Mouse (Mus musculus) kidney, embryonic 16.5 days (tissue): ENCODE results near the gene Gm44511. TPM values are rescaled to one million over a fixed set of nuclear protein-coding genes. Genes with fewer than 3 reads are reported as not detected.
"Not testable (repeated sequence)": the region's sequence is repeated elsewhere in the genome, so short reads cannot be mapped to it uniquely, and the experiment has no call there.

Experiments used
- ATAC-seq: fragments of 200-750 bp; cut with Nextera tagmentation; 2 replicates; pipeline ENCODE4 v1.8.0; 2017; ENCODE audit warnings: moderate TSS enrichment; ENCODE audit not compliant: low FRiP score, low TSS enrichment
- H3K27ac ChIP-seq: fragments of 300-500 bp; sonication (generic); 2 replicates; pipeline ENCODE4 v1.5.1; 2014; ENCODE audit warnings: low read length
- H3K27me3 ChIP-seq: fragments of 300-500 bp; sonication (generic); 2 replicates; pipeline ENCODE4 v1.6.1; 2014; ENCODE audit warnings: low read length, control low read depth, mixed read lengths; ENCODE audit not compliant: insufficient read depth
- H3K36me3 ChIP-seq: fragments of 300-500 bp; sonication (generic); 2 replicates; pipeline ENCODE4 v1.6.1; 2014; ENCODE audit warnings: low read length, control low read depth, mixed read lengths; ENCODE audit not compliant: insufficient read depth
- H3K4me1 ChIP-seq: fragments of 300-500 bp; sonication (generic); 2 replicates; pipeline ENCODE4 v1.6.1; 2014; ENCODE audit warnings: low read length, control low read depth, mixed read lengths; ENCODE audit not compliant: insufficient read depth
- H3K4me2 ChIP-seq: fragments of 300-500 bp; sonication (generic); replicated peaks from 2 replicates; pipeline ENCODE4 v1.6.1; 2014; ENCODE audit warnings: low read depth, low read length
- H3K4me3 ChIP-seq: fragments of 300-500 bp; sonication (generic); 2 replicates; pipeline ENCODE4 v1.5.1; 2014; ENCODE audit warnings: mild to moderate bottlenecking, low read length
- H3K9ac ChIP-seq: fragments of 300-500 bp; sonication (generic); replicated peaks from 2 replicates; pipeline ENCODE4 v1.6.1; 2014; ENCODE audit warnings: low read length
- H3K9me3 ChIP-seq: fragments of 300-500 bp; sonication (generic); 2 replicates; pipeline ENCODE4 v1.6.1; 2016; ENCODE audit warnings: low read length, control low read depth
- whole genome bisulfite sequencing: fragments of 180-500 bp; shearing (Covaris S2); extraction: QIAGEN DNeasy Blood & Tissue Kit; methylation state at CpG from one replicate; pipeline ENCODE4 v1.1.7; 2014; 5-methylcytosine and 5-hydroxymethylcytosine counted together
- polyA plus RNA-seq: library from polyadenylated mRNA; unstranded; fragments of >200 nt; fragmentation: Nextera tagmentation; extraction: Ambion mirVana; gene quantifications from 2 replicates; pipeline ENCODE4 v1.2.1, GENCODE M21; 2015

The Gm44511 gene
- polyA plus RNA-seq, 1 experiment from 2014 or later = not detected

GRCm38 (mm10) chr6:128802999-128803857 is 22.9 kb downstream of the Gm44511 start:
- H3K9me3 ChIP-seq = no peaks in the 10 kb centered on the region
- WGBS = 6% methylated on average over 26 of the region's 26 CpGs
- H3K36me3 ChIP-seq = no peaks in the 10 kb centered on the region
- peak overlapping the region; percentile 71 for H3K9ac ChIP-seq
- H3K27me3 ChIP-seq = no peaks in the 10 kb centered on the region
- H3K4me3 ChIP-seq = peak overlapping the region; percentile 63
- ATAC-seq = peak; percentile 96
- H3K4me1 ChIP-seq = peaks cover 5% of the 10 kb centered on the region
- peak overlapping the region; percentile 72 for H3K4me2 ChIP-seq
- H3K27ac ChIP-seq = no peak overlapping the region

GRCm38 (mm10) chr6:128802557-128802956 is 23.6 kb downstream of the Gm44511 start:
- Histone ChIP-seq H3K36me3 (no peaks in the 10 kb centered on the region), H3K4me2 (peak overlapping the region; percentile 72), H3K9me3 (no peaks in the 10 kb centered on the region), H3K27me3 (no peaks in the 10 kb centered on the region), H3K4me1 (peaks cover 11% of the 10 kb centered on the region), H3K27ac (peak overlapping the region; percentile 54; the same call in 1 of the 2 replicates), H3K4me3 (peak overlapping the region; percentile 63), H3K9ac (peak overlapping the region; percentile 71)
- WGBS = 11% methylated on average over 10 of the region's 10 CpGs
- peak; percentile 44 for ATAC-seq

DNA sequence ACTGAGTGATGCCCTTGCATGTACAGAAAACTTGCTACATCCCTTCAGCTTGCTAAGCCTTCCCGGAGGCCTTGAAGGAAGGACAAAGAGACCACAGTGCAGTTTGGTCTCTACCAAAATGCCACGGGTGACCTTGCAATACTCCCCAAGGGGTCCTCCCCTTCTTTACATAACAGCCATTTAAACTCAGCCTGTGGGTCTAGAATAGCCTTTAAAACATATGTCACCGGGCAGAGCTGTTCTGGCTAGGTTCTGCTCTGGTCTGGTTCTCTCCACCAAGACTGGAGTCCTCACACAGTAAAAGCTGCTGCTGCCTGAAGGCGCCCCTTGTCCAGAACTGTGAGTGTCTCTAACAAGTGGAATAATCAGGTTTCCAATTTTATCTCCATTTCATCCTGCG is 25.4 kb downstream of the Gm44511 start:
- not testable (repeated sequence) for H3K27ac ChIP-seq, ATAC-seq, H3K27me3 ChIP-seq, H3K4me2 ChIP-seq, H3K9ac ChIP-seq, H3K9me3 ChIP-seq, H3K4me3 ChIP-seq, H3K36me3 ChIP-seq
- peaks cover 12% of the 10 kb centered on the region for H3K4me1 ChIP-seq
- WGBS = 78% methylated on average over 5 of the region's 5 CpGs

- H3K27me3 ChIP-seq = no peaks in the 10 kb centered on the region
- H3K9ac ChIP-seq = peak overlapping the region; percentile 68; the same call in 1 of the 2 replicates
- H3K36me3 ChIP-seq = no peaks in the 10 kb centered on the region
- H3K4me1 ChIP-seq = peaks cover 12% of the 10 kb centered on the region
- 20% methylated on average over 7 of the region's 7 CpGs for WGBS
- peak overlapping the region; percentile 38; the same call in 1 of the 2 replicates for H3K27ac ChIP-seq
- no peaks in the 10 kb centered on the region for H3K9me3 ChIP-seq
- no peak for ATAC-seq
- H3K4me3 ChIP-seq = peak overlapping the region; percentile 67
- H3K4me2 ChIP-seq = peak overlapping the region; percentile 56
Observed at GRCm38 (mm10) chr6:128799896-128800270, 26.2 kb downstream of the Gm44511 start.

DNA sequence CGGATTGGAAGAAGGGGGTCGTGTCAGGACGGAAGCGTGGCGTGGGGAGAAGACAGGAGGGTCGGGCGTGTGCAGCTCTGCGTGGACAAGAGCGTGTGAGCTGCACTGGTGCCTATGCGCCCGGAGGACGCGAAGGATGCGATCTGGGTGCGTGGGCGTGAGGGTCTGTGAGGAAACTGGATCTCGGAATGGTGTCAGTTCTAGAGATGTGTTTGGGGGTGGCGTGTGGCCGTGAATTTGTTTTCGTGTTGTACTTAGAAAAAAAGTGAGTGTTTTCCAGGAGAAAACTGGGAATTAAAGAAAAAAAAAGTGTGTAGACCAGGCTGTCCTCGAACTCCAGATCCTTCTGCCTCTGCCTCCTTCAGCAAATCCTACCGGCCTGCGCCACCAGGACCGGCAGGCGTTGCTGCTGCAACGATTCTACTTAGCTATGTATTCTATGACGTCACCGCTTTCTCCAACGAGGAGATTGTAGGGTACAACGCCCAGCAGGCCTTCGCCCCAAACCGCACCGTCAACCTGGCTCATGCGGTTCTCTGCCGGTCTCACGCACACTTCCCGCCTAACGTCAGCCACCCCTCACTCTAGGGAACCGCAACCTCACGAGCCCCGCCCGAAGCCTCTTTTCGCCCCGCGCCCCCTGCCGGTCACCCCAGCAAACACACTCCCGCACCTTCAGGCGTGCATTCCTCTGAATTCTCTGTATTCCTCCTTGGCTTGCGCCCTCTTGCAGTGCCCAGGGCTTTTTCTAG is 26.8 kb downstream of the Gm44511 start:
- not testable (repeated sequence) for H3K27me3 ChIP-seq, H3K9me3 ChIP-seq, H3K36me3 ChIP-seq
- under 1% methylated on average over 49 of the region's 49 CpGs for WGBS
- peak overlapping the region; percentile 67 for H3K4me3 ChIP-seq
- peak; percentile 60 for ATAC-seq
- H3K4me1 ChIP-seq = peaks cover 12% of the 10 kb centered on the region
- H3K9ac ChIP-seq = peak overlapping the region; percentile 75
- H3K4me2 ChIP-seq = peak overlapping the region; percentile 60
- H3K27ac ChIP-seq = peak overlapping the region; percentile 89

GRCm38 (mm10) chr6:128798772-128799143 is 27.4 kb downstream of the Gm44511 start:
- H3K36me3 ChIP-seq, H3K27me3 ChIP-seq, H3K9me3 ChIP-seq: not testable (repeated sequence)
- ATAC-seq = peak; percentile 53
- 0% methylated on average over 20 of the region's 20 CpGs for WGBS
- Histone ChIP-seq H3K4me2 (peak overlapping the region; percentile 60), H3K9ac (peak overlapping the region; percentile 75), H3K4me3 (peak overlapping the region; percentile 67), H3K4me1 (peaks cover 13% of the 10 kb centered on the region), H3K27ac (peak overlapping the region; percentile 89)

DNA sequence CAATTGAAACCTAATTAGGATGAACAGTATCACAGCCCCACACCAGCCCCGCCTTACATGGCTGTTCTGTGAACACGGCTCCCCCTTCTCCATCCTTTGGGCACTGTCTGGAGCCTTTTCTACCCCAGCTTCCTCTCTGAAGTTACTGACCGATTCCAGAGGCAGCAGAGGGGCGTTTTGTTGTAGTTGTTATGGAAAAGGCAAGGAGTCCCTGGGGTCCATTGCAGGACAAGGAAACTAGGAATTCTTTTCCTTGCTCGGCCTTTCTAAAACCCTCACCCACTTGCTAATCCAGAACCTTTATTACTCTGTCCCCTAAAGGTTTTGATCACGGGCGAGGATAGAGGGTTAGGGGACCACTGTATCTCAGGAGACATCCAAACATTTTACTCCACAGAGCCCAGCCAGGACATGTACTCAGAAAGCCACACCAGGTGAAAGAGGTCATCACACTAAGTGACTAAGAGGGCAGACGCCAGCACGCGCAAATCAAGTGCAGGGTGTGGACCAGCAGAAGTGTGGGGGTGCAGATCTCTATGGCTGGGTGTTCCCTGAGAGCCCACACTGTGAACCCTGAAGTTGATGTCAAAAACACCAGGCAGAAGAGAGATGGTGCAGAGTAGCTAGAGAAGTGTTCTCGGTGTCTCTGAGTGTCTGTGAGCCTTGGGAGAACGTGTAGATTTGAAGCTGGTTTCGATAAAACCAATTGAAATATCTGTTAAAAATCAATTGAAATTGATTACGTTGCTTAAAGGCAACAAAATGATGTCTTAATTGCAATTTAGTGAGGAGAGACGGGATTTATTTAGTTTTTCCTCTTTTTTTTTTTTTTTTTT is 28.0 kb downstream of the Gm44511 start:
- Histone ChIP-seq H3K36me3 (no peaks in the 10 kb centered on the region), H3K27me3 (no peaks in the 10 kb centered on the region), H3K27ac (peak overlapping the region; percentile 19), H3K4me2 (peak overlapping the region; percentile 60), H3K4me1 (peaks cover 19% of the 10 kb centered on the region), H3K9me3 (no peaks in the 10 kb centered on the region), H3K9ac (peak overlapping the region; percentile 48), H3K4me3 (peak overlapping the region; percentile 67)
- 12% methylated on average over 15 of the region's 15 CpGs for WGBS
- ATAC-seq = no peak

- Histone ChIP-seq H3K27ac (no peak overlapping the region), H3K9me3 (no peaks in the 10 kb centered on the region), H3K4me2 (peak overlapping the region; percentile 60), H3K4me1 (peaks cover 20% of the 10 kb centered on the region), H3K36me3 (no peaks in the 10 kb centered on the region), H3K4me3 (peak overlapping the region; percentile 67), H3K9ac (peak overlapping the region; percentile 48), H3K27me3 (no peaks in the 10 kb centered on the region)
- ATAC-seq = no peak
- 78% methylated on average over 12 of the region's 12 CpGs for WGBS
Observed at GRCm38 (mm10) chr6:128797185-128797905, 28.8 kb downstream of the Gm44511 start.
